Mouse (Mus musculus) mature B cell (primary cell): Measurements from ENCODE around the gene Mrtfa.

Experiments
- in situ Hi-C: fragments of 300-500 bp; cut with MboI; formaldehyde crosslinking; loops from 2 replicates; pipeline ENCODE4 v1.14.3; 2019

The Mrtfa gene

GRCm38 (mm10) chr15:81197197-81197596 lies 6.6 kb upstream of the Mrtfa start:
- in situ Hi-C loops, result loop anchor here (10.0 kb wide), 1 partner anchor 122 kb away; no protein-coding TSS in a partner anchor

GRCm38 (mm10) chr15:81195447-81195846 lies 4.9 kb upstream of the Mrtfa start:
- in situ Hi-C loops, result loop anchor here (10.0 kb wide), 1 partner anchor 121 kb away; no protein-coding TSS in a partner anchor

GRCm38 (mm10) chr15:81194791-81195190 lies 4.2 kb upstream of the Mrtfa start:
- in situ Hi-C loops, result loop anchor here (10.0 kb wide), 1 partner anchor 120 kb away; no protein-coding TSS in a partner anchor

DNA sequence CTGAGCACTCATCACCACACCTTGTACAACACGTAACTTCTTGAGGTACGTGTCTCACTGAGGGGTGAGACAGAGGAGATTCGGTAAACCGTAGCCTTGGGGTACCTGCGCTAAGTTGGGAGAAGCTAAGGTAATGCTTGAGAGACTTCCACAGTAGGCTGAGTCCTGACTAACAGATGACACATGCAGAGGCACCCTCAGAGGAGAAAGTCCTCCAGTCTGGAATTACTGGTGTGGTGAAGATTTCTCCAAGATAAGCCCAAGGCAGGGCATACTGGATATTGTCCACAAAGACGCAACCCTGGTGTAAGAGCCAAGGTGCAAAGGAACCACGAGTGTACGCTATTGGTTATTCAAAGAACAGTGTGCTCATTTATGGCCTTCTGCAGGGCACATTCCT lies 2.3 kb upstream of the Mrtfa start:
- in situ Hi-C loops, result loop anchor here (10.0 kb wide), 1 partner anchor 118 kb away; no protein-coding TSS in a partner anchor

DNA sequence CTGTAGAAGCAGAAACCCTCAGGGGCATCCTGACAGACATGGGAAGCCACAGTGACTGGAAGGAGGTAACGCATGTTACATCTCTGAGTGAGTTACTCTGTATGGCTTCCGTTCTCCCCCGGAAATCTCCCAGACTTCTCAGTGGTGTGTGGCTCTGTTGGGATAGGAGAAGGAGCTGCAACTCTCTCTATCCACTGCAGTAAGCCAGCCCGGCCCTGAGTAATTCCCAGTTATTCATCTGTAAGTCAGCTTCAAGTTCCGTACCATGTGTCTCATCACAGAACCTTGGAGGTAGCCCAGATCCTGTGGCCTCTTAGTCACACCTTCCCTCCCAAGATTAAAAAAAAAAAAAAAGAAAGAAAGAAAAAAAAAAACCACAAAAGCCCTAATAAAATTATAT lies 1.8 kb upstream of the Mrtfa start:
- in situ Hi-C loops, result loop anchor here (10.0 kb wide), 1 partner anchor 118 kb away; no protein-coding TSS in a partner anchor

DNA sequence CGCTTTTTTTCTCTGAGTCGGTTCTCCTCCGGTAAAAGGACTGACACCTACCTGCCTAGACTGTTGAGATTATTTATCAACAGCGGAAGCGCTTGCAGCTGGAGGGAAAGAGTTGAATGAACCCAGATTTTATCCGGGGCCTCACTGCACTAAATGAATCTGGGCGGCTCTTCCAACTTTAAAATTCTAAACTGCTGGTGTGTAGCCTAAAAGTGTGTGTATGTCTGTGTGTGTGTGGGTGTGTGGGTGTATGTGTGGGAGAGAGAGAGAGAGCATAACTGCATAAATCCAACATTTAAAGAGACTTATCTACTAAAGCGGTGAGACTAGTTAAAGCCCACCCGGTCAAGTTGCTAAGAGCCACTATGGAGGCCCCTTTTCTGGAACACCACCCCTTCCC lies 746 bp upstream of the Mrtfa start:
- in situ Hi-C loops, result loop anchor here (10.0 kb wide), 1 partner anchor 117 kb away; no protein-coding TSS in a partner anchor

DNA sequence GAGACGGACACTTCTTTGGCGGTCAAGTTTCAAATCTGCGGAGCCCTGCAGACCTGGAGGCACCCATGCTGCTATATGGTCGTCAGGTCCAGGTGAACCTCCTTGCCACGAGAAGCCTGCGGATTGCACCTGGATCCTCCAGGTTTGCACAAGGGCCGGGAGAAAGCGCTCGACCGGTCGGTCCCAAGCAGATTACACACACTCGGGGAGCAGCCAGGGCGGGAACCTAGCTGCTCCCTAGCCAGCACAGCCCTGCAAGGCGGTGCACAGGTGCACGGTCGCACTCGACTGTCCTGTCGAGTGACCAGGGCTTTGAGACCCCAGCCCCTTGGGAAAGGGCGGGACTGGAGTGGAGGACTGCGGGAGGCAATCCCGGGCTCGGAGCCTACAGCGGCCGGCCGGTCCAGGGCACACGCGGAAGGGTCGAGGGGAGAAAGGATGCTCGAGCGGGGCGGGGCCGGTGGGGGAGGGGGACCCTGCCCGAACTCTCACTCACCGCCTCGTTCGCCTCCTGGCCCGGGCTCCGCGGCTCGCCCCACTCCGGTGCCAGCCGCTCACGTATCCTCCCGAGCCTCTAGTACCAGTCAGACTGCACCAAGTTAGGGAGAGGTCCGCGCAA lies 437 bp downstream of the Mrtfa start:
- in situ Hi-C loops, result loop anchor here (10.0 kb wide), 1 partner anchor 115 kb away; no protein-coding TSS in a partner anchor

DNA sequence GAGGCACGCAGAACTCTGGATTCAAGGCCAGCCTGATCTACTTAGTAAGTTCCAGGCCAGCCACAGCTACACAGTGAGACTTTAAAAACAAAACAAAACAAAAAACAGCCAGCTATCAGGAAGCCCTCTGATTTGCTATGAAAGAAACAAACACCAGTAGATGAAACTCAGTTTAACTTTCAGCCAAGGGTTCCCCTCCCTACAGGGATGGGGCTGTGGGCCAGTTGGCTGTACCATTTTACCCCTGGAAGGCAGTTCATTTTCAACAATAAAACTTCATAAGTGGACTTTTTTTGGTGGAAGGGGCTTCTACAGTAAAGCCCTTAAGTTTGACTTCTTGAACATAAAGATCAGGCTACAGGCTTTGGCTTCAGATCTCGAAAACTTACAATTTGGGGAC lies 1.5 kb downstream of the Mrtfa start:
- in situ Hi-C loops, result no loop called here

GRCm38 (mm10) chr15:81184913-81185312 lies 5.6 kb downstream of the Mrtfa start:
- in situ Hi-C loops, result no loop called here

GRCm38 (mm10) chr15:81181233-81181632 lies 9.3 kb downstream of the Mrtfa start:
- in situ Hi-C loops, result no loop called here

- in situ Hi-C loops, result no loop called here
Observed at GRCm38 (mm10) chr15:81179523-81179922, 11.0 kb downstream of the Mrtfa start.

DNA sequence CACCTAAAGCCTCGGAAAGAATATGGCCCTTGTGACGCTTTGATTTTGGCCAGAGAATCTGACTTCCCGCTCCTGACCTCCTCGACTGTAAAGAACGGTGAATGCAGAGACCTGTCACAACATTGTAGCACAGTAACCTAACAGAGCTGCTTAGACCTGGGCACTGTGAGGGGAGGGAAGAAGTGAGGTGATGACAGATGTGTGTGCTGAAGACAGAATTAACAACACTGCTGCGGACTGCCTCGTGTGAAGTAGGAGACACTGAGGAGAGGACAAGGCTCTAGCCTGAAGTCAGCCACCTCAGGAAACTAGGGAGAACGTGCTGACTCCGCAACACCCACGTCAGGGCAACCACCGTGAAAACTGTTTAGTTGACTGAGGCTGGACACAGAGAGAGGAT lies 11.9 kb downstream of the Mrtfa start:
- in situ Hi-C loops, result no loop called here

GRCm38 (mm10) chr15:81177860-81178259 lies 12.7 kb downstream of the Mrtfa start:
- in situ Hi-C loops, result no loop called here

DNA sequence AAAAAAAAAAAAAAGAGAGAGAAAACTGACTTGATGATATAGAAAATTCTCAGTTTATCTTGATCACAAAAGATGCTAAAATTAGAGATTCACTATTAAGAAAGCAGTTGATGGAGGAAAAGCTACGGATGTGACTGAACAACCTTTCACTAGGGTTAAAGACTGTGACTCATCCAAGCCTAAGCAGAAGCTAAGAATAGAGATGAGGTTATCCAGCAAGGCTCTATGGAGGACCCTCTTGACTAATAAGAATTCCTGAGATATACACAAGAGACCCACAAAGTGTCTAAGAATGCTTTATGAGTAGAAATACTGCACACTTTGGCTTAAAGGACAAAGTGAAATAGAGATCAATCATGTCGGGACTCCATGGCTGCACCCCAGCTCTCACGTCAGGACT lies 14.9 kb downstream of the Mrtfa start:
- in situ Hi-C loops, result no loop called here

- in situ Hi-C loops, result no loop called here
Observed at GRCm38 (mm10) chr15:81172259-81172658, 18.3 kb downstream of the Mrtfa start.

DNA sequence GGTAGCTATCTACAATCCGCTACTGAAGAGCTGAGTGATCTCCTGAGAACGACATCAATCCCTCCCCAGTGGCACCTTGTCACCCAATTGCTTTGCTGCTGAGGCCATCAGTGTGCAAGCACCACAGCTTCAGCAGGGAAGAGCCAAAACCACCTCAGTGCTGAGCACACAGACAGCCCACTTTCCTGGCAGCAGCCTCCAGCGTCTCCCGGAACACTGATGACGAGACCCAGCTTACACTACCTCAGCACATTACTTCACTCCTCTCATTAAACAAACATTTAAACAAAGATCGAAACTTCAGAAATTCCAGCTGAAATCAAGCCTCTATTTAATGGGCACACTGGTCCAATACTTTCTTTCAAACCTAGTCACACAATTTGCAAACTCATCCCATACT lies 21.8 kb downstream of the Mrtfa start:
- in situ Hi-C loops, result no loop called here

- in situ Hi-C loops, result no loop called here
Observed at GRCm38 (mm10) chr15:81167831-81168230, 22.7 kb downstream of the Mrtfa start.

DNA sequence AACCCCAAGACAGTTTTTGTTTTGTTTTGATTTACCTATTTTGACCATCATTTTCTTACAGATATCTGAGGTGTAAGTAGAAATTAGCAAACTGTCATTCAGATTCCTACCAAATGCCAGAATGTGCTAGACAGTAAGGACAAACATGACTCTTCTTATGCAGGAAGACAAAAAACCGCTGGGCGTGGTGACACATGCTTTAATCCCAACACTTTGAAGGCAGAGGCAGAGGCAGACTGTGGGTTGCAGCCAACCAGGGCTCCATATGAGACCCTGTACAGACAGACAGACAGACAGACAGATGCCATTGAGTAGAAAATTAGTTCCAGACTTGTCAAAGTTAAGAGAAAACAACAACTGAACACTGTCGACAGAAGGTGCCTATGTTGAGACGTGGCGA lies 24.3 kb downstream of the Mrtfa start:
- in situ Hi-C loops, result no loop called here

- in situ Hi-C loops, result no loop called here
Observed at GRCm38 (mm10) chr15:81164560-81165310, 25.8 kb downstream of the Mrtfa start.

GRCm38 (mm10) chr15:81161571-81161970 lies 29.0 kb downstream of the Mrtfa start:
- in situ Hi-C loops, result no loop called here

DNA sequence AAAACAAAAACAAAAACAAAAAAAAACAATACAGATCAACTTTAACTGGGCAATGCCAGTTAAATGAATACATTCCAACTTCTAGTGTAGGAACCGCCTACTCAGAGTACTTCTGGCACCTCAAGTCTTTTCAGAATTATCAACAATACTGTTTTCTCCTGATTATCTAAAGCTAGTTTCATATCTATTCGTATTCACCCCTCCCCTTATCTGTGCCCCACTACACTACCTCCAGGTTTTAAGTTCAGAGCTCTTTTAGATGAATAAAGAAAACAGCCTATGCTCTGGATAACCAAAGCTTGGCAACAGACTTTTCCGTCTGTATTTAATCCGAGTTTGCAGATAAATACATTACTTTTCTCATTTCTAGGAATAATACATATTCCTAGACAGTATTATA lies 29.9 kb downstream of the Mrtfa start:
- in situ Hi-C loops, result no loop called here

- in situ Hi-C loops, result no loop called here
Observed at GRCm38 (mm10) chr15:81159212-81159611, 31.3 kb downstream of the Mrtfa start.

DNA sequence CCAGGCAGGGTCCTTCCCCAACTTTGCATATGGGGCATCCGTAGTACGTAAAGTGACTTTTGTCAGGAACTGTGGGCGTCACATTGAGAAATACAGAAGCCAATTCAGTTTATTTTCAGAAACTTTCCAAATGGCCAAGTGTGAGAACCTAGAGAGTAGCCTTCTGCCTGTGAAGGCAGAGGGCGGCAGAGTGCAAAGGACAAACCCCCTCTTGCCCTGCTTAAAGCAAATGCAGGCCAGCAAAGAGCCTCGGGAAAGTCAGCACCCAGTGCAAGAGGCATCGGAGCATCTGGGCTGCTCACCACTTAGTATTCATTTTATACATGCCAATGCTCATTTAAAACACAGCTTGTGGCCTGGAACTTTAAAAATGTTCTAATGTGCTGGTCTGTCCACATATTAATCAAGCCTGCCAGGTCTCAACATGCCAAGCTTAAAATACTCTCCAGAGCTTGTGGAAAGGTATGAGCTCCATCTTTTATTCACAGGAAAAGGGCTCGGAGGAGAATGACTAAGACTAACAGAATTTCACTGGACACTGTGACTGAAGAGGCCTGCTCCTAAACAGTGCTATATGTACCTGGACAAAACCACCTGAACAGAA lies 31.9 kb downstream of the Mrtfa start:
- in situ Hi-C loops, result no loop called here
